Mouse (Mus musculus): ENCODE data around the gene Spef1. TPM values are rescaled to one million over a fixed set of nuclear protein-coding genes. Genes with fewer than 3 reads are reported as not detected.
A peak's percentile ranks its signal among the peaks of the same experiment; 100 is the strongest.

Spef1 gene
- polyA plus RNA-seq, 1 experiment from 2014 or later, result 12.2 TPM

DNA sequence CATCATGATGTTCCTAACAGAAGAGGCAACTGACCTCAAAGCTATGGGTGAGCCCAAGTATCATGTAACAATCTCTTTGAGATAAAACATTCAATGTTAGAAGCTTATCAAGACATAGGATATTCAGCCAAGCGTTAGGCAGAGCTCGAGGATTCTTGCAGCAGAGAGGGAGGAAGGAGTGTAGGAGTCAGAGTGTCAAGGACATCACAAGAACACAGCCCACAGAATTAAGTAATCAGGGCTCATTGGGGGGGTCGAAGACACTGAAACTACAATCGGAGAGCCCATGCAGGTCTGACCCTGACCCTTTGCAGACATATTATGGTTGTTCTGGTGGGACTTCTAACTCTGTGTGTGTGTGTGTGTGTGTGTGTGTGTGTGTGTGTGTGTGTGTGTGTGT lies 32.9 kb upstream of the Spef1 start:
- H3K36me3 ChIP-seq (ENCODE audit: insufficient read depth, low read length), result no peaks in the 10 kb centered on the region
- H3K4me1 ChIP-seq (ENCODE audit: insufficient read depth, low read depth, low read length), result no peaks in the 10 kb centered on the region
- H3K9ac ChIP-seq (replicated peaks; ENCODE audit: low read depth), result no peak overlapping the region
- no peaks in the 10 kb centered on the region for H3K27me3 ChIP-seq (replicated peaks; ENCODE audit: insufficient read depth, low read length)
- DNase-seq (ENCODE audit: low spot score), result no peak
- no peak for ATAC-seq
- H3K9me3 ChIP-seq (ENCODE audit: low read length), result no peaks in the 10 kb centered on the region
- no peak overlapping the region for H3K4me2 ChIP-seq (replicated peaks; ENCODE audit: low read depth, low read length)
- no peak for TF ChIP-seq CTCF (IDR thresholded peaks at IDR 0.05)
- no peak overlapping the region for H3K27ac ChIP-seq (ENCODE audit: low read length)
- no peak overlapping the region for H3K4me3 ChIP-seq (ENCODE audit: low read depth, low read length)
- WGBS, result 60% methylated on average over 4 of the region's 4 CpGs

DNA sequence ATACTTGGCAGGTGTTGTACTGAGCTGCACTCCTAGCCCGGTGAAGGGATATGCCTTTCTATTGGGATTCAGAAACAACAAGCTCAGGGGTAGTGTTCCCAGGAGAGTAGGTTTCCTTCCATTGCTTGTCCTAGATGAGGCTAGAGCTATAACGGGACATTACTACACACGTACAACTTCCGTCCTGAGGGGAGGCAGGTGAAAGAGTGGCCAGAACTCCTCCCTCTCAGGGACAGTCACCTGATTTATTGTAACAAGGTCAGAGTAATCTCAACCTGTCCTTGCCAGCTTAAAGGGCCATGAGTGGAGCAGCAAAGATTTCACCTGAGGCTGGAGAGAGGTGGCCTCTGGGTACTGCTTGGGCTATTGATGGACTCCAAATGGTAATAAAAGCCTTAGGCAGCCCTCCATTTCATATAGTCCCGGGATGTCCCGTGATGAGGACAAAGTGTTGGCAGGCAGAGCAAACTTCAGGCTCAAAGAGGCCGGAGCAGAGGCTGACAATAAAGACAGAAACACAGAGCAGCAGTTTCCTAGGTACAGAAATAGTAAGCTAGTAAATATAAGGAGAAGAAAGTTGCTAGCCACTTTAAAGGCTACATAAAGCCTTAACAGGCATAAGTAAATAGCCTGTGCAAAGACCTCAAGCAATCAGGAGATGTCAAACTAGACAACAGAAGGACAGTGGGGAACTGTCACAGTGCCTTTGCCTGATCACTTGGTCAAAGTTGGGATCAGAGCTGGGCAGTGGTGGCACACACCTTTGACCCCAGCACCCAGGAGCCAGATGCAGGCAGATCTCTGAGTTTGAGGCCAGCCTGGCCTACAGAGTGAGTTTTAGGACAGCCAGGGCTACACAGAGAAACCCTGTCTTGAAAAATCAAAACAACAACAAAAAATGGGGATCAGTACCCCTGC lies 29.1 kb upstream of the Spef1 start:
- ATAC-seq, result peak; percentile 31; the same call in 1 of the 2 replicates
- Histone ChIP-seq H3K4me2 (replicated peaks; ENCODE audit: low read depth, low read length) (no peak overlapping the region), H3K27me3 (replicated peaks; ENCODE audit: insufficient read depth, low read length) (no peaks in the 10 kb centered on the region), H3K36me3 (ENCODE audit: insufficient read depth, low read length) (no peaks in the 10 kb centered on the region), H3K9ac (replicated peaks; ENCODE audit: low read depth) (no peak overlapping the region), H3K27ac (ENCODE audit: low read length) (no peak overlapping the region), H3K4me1 (ENCODE audit: insufficient read depth, low read depth, low read length) (peaks cover 2% of the 10 kb centered on the region; the same call in 1 of the 2 replicates), H3K9me3 (ENCODE audit: low read length) (no peaks in the 10 kb centered on the region), H3K4me3 (ENCODE audit: low read depth, low read length) (no peak overlapping the region)
- TF ChIP-seq CTCF (IDR thresholded peaks at IDR 0.05) (no peak), EP300 (IDR thresholded peaks at IDR 0.05) (no peak)
- no peak for DNase-seq (ENCODE audit: low spot score)
- 70% methylated on average over 7 of the region's 7 CpGs for WGBS

DNA sequence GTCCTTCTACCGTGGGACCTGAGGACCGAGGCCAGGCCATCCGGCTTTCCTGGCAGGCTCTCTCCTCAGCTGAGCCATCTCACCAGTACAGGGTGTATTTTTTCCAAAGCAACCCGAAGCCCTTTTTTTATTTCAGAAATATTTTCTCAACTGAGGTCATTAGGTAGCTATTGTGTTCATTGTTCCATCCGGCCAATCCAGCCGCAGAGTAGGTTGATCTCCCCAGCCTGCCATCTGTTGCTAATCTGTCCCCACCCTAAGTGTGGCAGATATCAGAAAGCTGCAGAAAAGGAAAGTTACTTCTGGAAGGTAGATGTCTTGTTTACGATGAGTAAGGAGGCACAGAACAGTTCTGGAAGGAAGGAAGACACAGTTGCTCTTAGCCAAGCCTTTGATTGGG lies 26.7 kb upstream of the Spef1 start:
- Histone ChIP-seq H3K27me3 (replicated peaks; ENCODE audit: insufficient read depth, low read length) (no peaks in the 10 kb centered on the region), H3K36me3 (ENCODE audit: insufficient read depth, low read length) (no peaks in the 10 kb centered on the region), H3K27ac (ENCODE audit: low read length) (no peak overlapping the region), H3K4me3 (ENCODE audit: low read depth, low read length) (no peak overlapping the region), H3K9me3 (ENCODE audit: low read length) (no peaks in the 10 kb centered on the region), H3K4me1 (ENCODE audit: insufficient read depth, low read depth, low read length) (peaks cover 10% of the 10 kb centered on the region; the same call in 1 of the 2 replicates), H3K9ac (replicated peaks; ENCODE audit: low read depth) (no peak overlapping the region), H3K4me2 (replicated peaks; ENCODE audit: low read depth, low read length) (no peak overlapping the region)
- TF ChIP-seq EP300 (IDR thresholded peaks at IDR 0.05) (no peak), CTCF (IDR thresholded peaks at IDR 0.05) (no peak)
- WGBS, result 82% methylated on average over 7 of the region's 7 CpGs
- ATAC-seq (no peak), DNase-seq (ENCODE audit: low spot score) (no peak)

DNA sequence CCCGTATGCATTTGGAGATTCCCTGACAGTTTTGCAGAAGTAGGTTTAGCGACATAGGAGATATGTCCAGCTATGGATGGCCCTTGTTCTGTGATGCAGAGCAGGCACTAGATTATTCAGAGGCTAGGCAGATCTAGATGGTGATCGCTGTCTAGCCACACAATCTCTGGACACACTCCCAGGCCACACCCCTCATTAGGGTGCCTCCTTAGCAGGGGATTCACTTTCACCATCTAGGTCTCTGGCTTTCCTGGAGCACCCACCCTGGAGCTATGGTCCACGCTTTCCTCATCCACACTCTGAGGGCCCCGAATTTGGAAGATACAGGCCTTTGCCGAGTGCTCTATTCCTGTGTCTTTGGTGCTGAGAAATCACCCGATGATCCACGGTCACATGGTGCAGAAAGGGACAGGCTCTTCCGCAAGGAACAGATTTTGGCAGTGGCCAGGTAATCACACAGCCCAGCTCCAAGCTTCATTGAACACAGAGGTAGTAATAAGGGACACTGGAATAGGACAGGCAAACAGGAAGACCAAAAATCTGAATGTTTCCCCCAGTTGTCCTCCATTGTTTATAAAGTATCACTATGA lies 24.0 kb upstream of the Spef1 start:
- Histone ChIP-seq H3K9me3 (ENCODE audit: low read length) (no peaks in the 10 kb centered on the region), H3K4me3 (ENCODE audit: low read depth, low read length) (peak overlapping the region; percentile 49), H3K36me3 (ENCODE audit: insufficient read depth, low read length) (no peaks in the 10 kb centered on the region), H3K4me2 (replicated peaks; ENCODE audit: low read depth, low read length) (peak overlapping the region; percentile 68), H3K4me1 (ENCODE audit: insufficient read depth, low read depth, low read length) (peaks cover 10% of the 10 kb centered on the region; the same call in 1 of the 2 replicates), H3K27ac (ENCODE audit: low read length) (peak overlapping the region; percentile 98), H3K27me3 (replicated peaks; ENCODE audit: insufficient read depth, low read length) (no peaks in the 10 kb centered on the region), H3K9ac (replicated peaks; ENCODE audit: low read depth) (peak overlapping the region; percentile 52; the same call in 1 of the 2 replicates)
- TF ChIP-seq EP300 (IDR thresholded peaks at IDR 0.05), result no peak
- TF ChIP-seq CTCF (IDR thresholded peaks at IDR 0.05), result no peak
- DNase-seq (ENCODE audit: low spot score) (peak; percentile 45), ATAC-seq (no peak)
- WGBS, result 50% methylated on average over 9 of the region's 9 CpGs

DNA sequence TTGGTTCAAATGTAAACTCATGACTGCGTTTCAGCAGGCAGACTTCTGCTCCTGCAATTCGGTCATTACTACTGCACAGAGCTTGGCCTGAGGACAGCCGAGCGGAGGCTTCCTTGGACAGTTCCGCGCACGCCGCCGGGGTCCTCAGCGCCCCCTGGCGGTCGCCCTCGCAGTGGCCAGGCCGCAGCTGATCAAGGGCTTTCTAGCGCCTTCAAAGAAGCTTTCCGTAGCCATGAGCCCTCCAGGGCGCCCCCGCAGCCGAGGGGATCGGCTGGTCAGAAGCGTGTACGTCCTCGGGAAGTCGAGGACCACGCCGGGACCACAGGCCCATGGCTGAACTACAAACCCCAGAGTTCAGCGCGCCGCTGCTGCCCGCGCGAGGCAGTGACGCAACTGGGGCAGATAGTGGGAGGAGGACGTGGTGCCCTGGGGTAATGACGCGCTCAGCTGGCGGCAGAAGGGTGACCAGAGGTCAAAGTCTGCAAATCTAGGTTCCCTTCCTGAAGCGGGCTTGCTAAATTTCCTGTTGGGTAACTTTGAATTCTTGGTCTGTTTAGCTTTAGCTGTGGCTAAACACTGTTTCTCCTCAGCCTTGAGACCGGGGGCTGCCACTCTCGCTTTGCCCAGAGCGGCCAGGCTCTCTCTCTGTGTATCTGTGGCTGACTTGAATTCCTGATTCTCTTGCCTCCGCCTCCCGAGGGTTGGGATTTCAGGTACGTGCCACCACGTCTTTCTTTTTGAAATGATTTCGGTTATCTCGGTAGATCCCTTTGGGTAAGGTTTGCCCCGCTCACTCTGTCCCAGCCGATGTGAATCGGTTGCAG lies 23.1 kb upstream of the Spef1 start:
- H3K27me3 ChIP-seq (replicated peaks; ENCODE audit: insufficient read depth, low read length), result no peaks in the 10 kb centered on the region
- peaks cover 15% of the 10 kb centered on the region; the same call in 1 of the 2 replicates for H3K4me1 ChIP-seq (ENCODE audit: insufficient read depth, low read depth, low read length)
- WGBS, result 2% methylated on average over 47 of the region's 50 CpGs
- peak overlapping the region; percentile 98 for H3K27ac ChIP-seq (ENCODE audit: low read length)
- ATAC-seq (peak; percentile 98), DNase-seq (ENCODE audit: low spot score) (peak; percentile 98)
- peak overlapping the region; percentile 52 for H3K9ac ChIP-seq (replicated peaks; ENCODE audit: low read depth)
- no peaks in the 10 kb centered on the region for H3K9me3 ChIP-seq (ENCODE audit: low read length)
- no peaks in the 10 kb centered on the region for H3K36me3 ChIP-seq (ENCODE audit: insufficient read depth, low read length)
- peak overlapping the region; percentile 49 for H3K4me3 ChIP-seq (ENCODE audit: low read depth, low read length)
- peak overlapping the region; percentile 68 for H3K4me2 ChIP-seq (replicated peaks; ENCODE audit: low read depth, low read length)
- TF ChIP-seq CTCF (IDR thresholded peaks at IDR 0.05) (peak; percentile 98), EP300 (IDR thresholded peaks at IDR 0.05) (no peak)

Data from lung, postnatal 0 days (tissue).